Mouse (Mus musculus) cortical plate, adult 2 months (tissue): ENCODE results near the gene Tnnc2. TPM values are rescaled to one million over a fixed set of nuclear protein-coding genes. Genes with fewer than 3 reads are reported as not detected.
A peak's percentile ranks its signal among the peaks of the same experiment; 100 is the strongest.

ENCODE experiments used
- H3K27ac ChIP-seq: fragments of 200-500 bp; 2 replicates; pipeline ENCODE4 v1.5.1; 2012; ENCODE audit warnings: low read length, control low read depth, inconsistent platforms; ENCODE audit not compliant: insufficient read depth
- H3K4me1 ChIP-seq: fragments of 200-500 bp; 2 replicates; pipeline ENCODE4 v1.6.1; 2011; ENCODE audit warnings: low read length; ENCODE audit not compliant: control insufficient read depth, insufficient read depth
- H3K4me3 ChIP-seq: fragments of 200-500 bp; 2 replicates; pipeline ENCODE4 v1.5.1; 2011; ENCODE audit warnings: mild to moderate bottlenecking, low read length, control low read depth; ENCODE audit not compliant: insufficient read depth
- CTCF ChIP-seq: fragments of 200-500 bp; IDR thresholded peaks from 2 replicates; pipeline ENCODE4 v1.5.1; 2011; ENCODE audit warnings: mild to moderate bottlenecking, control low read depth, low read length; ENCODE audit not compliant: insufficient read depth; ENCODE audit errors: extremely low read depth
- POLR2A ChIP-seq: fragments of 200-500 bp; IDR thresholded peaks from 2 replicates; pipeline ENCODE4 v1.6.1; 2011; ENCODE audit warnings: mild to moderate bottlenecking, low read length, control low read depth; ENCODE audit not compliant: insufficient read depth; ENCODE audit errors: extremely low read depth
- polyA plus RNA-seq: library from polyadenylated mRNA; depleted of rRNA; stranded (reverse); fragments of >200 nt; gene quantifications from 2 replicates; pipeline ENCODE4 v1.2.3, GENCODE M21; 2012

Tnnc2 gene
- polyA plus RNA-seq, 1 experiment: 1.6 TPM

DNA sequence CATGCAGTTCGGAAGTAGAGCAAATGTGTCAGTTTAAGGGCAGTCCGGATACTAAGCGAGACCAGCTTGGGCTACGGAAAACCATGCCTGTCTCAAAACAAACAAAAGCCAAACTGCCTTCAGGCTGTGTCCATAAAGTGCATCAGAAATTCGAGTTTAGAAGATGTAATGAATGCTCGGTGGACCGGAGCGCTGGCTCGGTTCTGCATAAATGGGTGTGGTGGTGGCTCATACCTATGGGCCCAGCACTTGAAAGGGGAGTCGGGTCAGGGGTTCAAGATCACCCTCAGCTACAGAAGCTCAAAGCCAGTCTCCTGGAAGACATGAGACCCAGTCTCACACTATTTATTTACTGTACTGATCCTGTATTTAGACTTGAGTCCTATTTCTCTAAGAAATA, 8.0 kb upstream of the Tnnc2 start:
- H3K27ac ChIP-seq: no peak overlapping the region
- no peak for TF ChIP-seq CTCF
- no peak for TF ChIP-seq POLR2A
- H3K4me3 ChIP-seq: peak overlapping the region; percentile 3; the same call in 1 of the 2 replicates
- H3K4me1 ChIP-seq: no peaks in the 10 kb centered on the region

DNA sequence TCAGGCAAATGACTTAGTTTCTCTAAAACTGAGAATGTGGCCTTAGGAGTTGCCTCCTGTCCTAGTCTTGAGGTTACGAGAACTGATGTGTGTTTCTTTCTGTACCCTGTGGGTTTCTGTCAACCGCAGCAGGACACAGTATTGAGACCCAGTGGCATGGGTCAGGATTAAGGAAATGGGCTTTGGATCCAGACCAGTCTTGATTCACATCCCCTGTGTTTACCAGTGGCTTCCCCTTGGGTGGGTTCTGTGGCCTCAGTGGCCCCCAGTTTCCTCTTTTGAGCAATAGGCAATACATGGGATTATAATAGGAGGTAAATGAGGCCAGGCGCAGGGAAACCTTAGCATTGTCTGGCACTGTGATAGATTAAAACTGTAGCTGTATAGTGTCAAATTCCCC, 7.3 kb upstream of the Tnnc2 start:
- Histone ChIP-seq H3K4me1 (no peaks in the 10 kb centered on the region), H3K4me3 (peak overlapping the region; percentile 74; the same call in 1 of the 2 replicates), H3K27ac (0 out of 2 replicates have a peak overlapping the region, but pooled peaks have one; percentile 5)
- TF ChIP-seq CTCF (no peak), POLR2A (no peak)

DNA sequence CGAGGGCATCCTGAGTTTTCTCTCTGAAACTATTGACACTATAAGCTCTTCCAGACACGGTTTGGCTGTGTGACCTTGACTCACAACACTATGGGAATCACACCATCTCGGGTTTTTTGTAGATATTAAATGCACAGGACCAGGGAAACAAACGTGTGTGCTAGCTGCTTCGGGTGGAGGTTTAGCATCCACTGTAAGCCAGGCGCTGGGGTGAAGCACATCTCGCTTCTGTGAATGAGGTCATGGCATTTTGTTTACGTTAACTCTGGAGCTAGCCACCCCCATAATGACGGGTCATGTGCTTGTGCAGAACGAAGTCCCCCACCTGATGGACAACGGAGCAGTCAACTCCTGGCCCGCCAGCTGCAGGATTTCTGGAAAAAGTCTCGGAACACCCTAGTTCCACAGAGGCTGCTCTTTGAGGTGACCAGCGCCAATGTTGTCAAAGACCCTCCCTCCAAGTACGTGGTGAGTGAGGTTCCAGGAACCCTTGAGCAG, 6.7 kb upstream of the Tnnc2 start:
- peak overlapping the region; percentile 74 for H3K4me3 ChIP-seq
- TF ChIP-seq CTCF (no peak), POLR2A (no peak)
- H3K27ac ChIP-seq: peak overlapping the region; percentile 95
- H3K4me1 ChIP-seq: no peaks in the 10 kb centered on the region

DNA sequence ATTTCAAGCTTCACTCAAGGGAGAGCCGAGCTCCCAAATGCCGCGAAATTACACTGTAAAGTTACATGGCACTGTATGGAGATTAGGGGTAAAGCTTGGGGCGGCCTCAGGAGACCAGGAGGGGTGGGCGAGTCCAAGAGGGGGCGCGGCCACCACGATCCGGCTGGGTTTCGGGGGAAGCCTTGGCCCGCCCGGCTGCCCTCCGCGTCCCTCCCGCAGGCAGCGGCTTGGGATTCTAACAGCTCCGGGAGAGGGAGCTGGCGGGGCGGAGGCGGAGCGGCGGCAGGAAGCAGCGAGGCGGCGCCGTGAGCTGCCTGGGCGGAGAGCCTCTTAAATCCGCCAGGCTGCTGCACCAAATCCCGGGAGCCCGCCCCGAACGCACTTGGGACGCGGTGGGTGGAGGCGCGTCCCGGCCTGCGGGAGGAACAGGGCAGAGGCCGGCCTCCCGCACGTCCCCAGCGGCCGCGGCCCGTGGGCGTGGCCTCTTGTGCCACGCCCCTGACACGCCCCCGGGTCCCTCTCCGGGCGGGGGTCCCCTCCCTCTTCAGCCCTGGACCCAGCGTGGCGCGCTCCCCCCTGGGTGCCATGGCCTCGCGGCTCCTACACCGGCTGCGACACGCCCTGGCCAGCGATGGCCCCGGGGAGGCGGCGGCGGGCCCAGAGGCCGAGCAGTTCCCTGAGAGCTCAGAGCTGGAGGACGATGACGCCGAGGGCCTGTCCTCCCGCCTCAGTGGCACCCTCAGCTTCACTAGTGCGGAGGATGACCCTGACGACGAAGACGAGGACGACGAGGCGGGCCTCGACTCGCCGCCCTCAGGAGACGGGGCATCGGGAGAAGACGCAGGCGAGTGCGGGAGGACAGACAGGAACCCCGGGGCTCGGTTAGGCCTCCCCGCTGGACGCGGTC, 6.0 kb upstream of the Tnnc2 start, which contains the start of gene Snx21:
Gene Snx21, plus strand, starts transcription at position 343 of the 907 bp plus-strand sequence.
- Histone ChIP-seq H3K4me3 (peak within 1 kb of the TSS; percentile 74), H3K4me1 (no peaks in the 10 kb centered on the region), H3K27ac (peak within 1 kb of the TSS; percentile 95)
- TF ChIP-seq POLR2A (peak; percentile 59; the same call in 1 of the 2 replicates), CTCF (no peak)

DNA sequence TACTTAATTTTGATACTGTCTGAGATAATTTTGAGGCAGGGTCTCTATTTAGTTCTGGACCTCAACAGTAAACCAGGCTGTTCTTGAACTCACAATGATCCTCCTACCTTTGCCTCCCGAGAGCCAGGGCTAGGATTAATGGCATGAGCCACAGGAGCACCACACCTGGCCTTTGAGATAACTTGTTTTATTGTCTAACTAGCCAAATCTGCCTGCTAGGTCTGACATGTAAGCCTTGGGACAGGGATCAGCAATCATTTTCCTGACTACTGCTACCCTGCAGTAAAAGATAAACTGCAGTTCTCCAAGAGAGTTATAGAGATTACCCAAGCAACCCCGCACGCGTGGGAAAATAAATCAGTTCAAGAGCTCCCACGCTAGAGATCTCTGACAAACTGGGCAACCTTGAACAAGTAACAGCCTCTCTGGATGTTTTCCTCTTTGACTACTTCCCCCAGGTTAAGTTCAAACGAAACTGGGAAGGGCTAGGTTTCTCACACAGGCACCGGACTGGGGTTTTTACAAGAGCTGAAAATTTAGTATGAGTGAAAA, 5.2 kb upstream of the Tnnc2 start:
- H3K4me3 ChIP-seq: peak overlapping the region; percentile 74
- no peaks in the 10 kb centered on the region for H3K4me1 ChIP-seq
- TF ChIP-seq CTCF: no peak
- H3K27ac ChIP-seq: peak overlapping the region; percentile 95

DNA sequence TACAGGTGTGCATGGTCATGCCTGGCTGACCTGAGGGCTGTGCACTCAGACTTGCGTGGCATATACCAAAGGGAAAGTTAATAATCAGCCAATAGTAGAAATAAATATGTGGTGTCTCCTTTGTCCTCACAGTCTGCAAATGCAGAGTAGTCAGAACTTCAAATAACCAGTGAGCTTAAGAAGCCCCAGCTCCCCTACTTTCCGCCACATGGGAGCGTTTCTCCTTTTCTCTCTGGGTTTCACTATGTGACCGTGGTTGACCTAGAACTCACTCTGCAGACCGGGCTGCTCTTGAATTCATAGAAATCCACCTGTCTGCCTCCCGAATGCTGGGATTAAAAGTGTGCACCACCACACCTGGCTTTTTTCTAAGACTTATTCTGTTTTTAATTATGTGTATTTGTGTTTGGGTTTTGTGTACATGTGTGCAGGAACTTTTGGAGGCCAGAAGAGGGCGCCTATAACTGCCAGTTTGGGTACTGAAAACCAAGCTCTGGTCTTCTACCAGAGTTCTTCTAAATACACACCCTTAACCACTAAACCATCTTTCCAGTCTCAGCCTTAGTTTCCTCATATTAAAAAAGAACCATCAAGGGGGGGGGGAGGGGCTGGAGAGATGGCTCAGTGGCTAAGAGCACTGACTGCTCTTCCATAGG, 4.3 kb upstream of the Tnnc2 start:
- no peak for TF ChIP-seq POLR2A
- no peak for TF ChIP-seq CTCF
- no peaks in the 10 kb centered on the region for H3K4me1 ChIP-seq
- H3K4me3 ChIP-seq: no peak overlapping the region
- H3K27ac ChIP-seq: no peak overlapping the region

DNA sequence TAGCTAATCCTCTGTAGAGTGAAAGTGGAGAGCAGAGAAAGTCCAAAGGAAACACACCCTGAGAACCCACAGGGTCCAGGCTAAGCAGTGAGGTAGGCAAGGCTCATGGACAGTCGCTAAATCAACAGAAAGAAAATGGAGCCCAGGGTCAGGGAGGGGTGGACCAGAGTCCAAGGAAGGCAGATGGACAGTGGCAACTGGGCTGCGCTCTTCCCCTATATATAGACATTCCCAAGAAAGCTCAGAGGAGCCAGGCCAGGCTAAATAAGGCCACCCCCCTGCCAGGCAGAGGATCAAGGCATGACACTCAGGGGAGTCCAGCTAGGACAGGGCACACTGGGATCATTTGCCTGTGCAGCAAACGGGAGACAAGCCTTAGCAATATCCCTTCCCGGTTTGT, 2.1 kb upstream of the Tnnc2 start:
- TF ChIP-seq CTCF (no peak), POLR2A (no peak)

DNA sequence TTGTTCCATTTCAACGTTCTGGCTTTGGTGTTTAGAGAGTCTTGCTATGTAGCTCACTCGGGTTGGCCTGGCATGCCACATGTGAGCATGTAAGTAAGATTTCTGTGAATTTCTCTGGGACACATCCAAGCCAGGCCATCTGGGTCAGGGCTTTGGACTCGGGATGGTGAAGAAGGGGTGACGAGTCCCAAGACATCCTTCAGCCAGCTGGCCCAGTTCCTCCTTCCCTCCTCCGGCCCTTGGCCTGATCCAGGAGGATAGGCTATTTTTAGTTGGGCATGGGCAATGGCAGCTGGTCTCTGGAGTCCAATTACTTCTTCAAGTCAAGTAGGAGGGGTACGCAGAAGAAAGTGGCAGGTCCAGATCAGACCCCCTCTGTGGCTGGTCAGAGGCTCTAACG, 958 bp downstream of the Tnnc2 start:
- Histone ChIP-seq H3K27ac (no peak overlapping the region), H3K4me3 (no peak overlapping the region), H3K4me1 (no peaks in the 10 kb centered on the region)
- TF ChIP-seq CTCF (no peak), POLR2A (no peak)

More for the DNA sequence above, 2.1 kb upstream of the Tnnc2 start:
- Histone ChIP-seq H3K4me1 (no peaks in the 10 kb centered on the region), H3K4me3 (no peak overlapping the region), H3K27ac (no peak overlapping the region)

DNA sequence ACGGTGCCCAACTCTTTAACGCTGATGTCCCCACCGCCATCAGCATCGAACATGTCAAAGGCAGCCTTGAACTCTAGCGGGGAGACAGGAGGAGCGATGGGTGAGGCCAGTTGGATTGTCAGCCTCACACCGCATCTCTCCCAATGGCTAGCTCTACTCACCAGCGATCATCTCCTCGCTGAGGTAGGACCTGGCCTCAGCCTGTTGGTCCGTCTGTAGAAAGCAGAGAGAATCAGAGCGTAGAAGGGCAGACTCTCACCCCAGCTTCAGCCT, 1.8 kb downstream of the Tnnc2 start:
- H3K4me1 ChIP-seq: no peaks in the 10 kb centered on the region
- no peak overlapping the region for H3K4me3 ChIP-seq
- no peak overlapping the region for H3K27ac ChIP-seq
- TF ChIP-seq CTCF: no peak
- no peak for TF ChIP-seq POLR2A
